Mouse (Mus musculus): ENCODE measurements around the gene Podxl2.

- TF ChIP-seq CHD2 (IDR thresholded peaks at IDR 0.05; ENCODE audit: low read depth, low read length) = no peak
- TF ChIP-seq MAFK (IDR thresholded peaks at IDR 0.05; ENCODE audit: insufficient read depth, low read depth, low read length) = no peak
Measured at GRCm38 (mm10) chr6:88810291-88810690, 64.6 kb downstream of the Podxl2 start.

Measured in ES-E14 (cell line).